Mouse (Mus musculus) macrophage (primary cell): ENCODE results near the gene Rad51b. TPM values are rescaled to one million over a fixed set of nuclear protein-coding genes. Genes with fewer than 3 reads are reported as not detected.

Source experiments
- H3K27ac ChIP-seq: fragments of 350-480 bp; formaldehyde crosslinking; 2 replicates; pipeline ENCODE4 v1.9.0; 2021
- H3K36me3 ChIP-seq: fragments of 350-480 bp; formaldehyde crosslinking; 2 replicates; pipeline ENCODE4 v1.9.0; 2021; ENCODE audit errors: inconsistent target
- H3K4me3 ChIP-seq: fragments of 350-480 bp; formaldehyde crosslinking; 2 replicates; pipeline ENCODE4 v1.9.0; 2021; ENCODE audit errors: inconsistent target
- H3K79me2 ChIP-seq: fragments of 350-480 bp; formaldehyde crosslinking; 2 replicates; pipeline ENCODE4 v1.9.0; 2021; ENCODE audit errors: inconsistent target
- WGBS: methylation state at CpG from one replicate; pipeline ENCODE4 v1.1.7; 2026; ENCODE audit warnings: inconsistent platforms; ENCODE audit not compliant: missing documents; 5-methylcytosine and 5-hydroxymethylcytosine counted together
- polyA plus RNA-seq: library from polyadenylated mRNA; stranded (reverse); fragments of 250-400 nt; gene quantifications from 3 replicates; pipeline ENCODE4 v1.2.4, GENCODE M21; 2018; ENCODE audit warnings: inconsistent platforms

The Rad51b gene
- polyA plus RNA-seq, 1 experiment from 2014 or later = 1.3 TPM

DNA sequence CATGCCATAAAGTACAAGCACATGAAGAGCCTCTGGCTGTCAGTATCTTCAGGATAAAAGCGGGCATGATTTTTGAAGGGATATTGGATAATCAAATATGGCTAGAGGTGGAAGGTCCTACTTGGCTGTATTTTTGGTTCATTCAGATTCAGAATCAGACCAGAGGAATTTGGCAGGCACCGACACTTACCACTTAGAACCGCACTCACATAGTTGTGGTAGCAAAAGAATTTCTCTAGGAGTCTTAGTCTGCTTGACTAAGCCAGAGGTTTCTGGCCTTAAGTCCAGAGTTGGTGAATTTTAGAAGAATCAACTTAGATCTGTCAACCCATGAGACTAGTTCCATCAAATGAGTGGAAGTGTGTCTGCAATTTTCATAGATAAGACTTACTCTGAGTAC lies 217.6 kb downstream of the Rad51b start:
- H3K4me3 ChIP-seq = no peak overlapping the region
- 97% methylated on average over 3 of the region's 3 CpGs for WGBS
- H3K27ac ChIP-seq = no peak overlapping the region
- no peaks in the 10 kb centered on the region for H3K36me3 ChIP-seq
- no peaks in the 10 kb centered on the region for H3K79me2 ChIP-seq

DNA sequence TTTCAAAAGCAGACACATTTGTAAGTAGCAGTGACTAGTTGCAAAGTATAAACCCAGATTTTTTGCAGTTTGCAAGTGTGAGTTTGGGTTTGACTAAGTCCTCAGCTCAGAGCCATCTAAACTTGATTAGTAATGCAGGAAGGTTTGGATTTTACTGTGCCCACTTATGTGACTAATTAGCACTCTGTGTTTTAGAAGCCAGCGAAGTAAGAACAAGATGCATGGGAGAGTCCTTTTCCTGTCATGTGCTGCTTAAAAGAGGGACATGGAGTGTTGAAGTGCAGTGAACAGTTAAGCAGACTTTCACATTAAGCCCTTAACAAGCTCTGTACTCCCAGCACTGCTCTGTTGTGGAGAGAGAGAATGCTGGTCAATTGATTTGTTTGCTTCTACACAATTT lies 225.3 kb downstream of the Rad51b start:
- no peaks in the 10 kb centered on the region for H3K79me2 ChIP-seq
- WGBS = 100% methylated on average over 1 of the region's 1 CpGs
- H3K4me3 ChIP-seq = no peak overlapping the region
- no peak overlapping the region for H3K27ac ChIP-seq
- no peaks in the 10 kb centered on the region for H3K36me3 ChIP-seq

DNA sequence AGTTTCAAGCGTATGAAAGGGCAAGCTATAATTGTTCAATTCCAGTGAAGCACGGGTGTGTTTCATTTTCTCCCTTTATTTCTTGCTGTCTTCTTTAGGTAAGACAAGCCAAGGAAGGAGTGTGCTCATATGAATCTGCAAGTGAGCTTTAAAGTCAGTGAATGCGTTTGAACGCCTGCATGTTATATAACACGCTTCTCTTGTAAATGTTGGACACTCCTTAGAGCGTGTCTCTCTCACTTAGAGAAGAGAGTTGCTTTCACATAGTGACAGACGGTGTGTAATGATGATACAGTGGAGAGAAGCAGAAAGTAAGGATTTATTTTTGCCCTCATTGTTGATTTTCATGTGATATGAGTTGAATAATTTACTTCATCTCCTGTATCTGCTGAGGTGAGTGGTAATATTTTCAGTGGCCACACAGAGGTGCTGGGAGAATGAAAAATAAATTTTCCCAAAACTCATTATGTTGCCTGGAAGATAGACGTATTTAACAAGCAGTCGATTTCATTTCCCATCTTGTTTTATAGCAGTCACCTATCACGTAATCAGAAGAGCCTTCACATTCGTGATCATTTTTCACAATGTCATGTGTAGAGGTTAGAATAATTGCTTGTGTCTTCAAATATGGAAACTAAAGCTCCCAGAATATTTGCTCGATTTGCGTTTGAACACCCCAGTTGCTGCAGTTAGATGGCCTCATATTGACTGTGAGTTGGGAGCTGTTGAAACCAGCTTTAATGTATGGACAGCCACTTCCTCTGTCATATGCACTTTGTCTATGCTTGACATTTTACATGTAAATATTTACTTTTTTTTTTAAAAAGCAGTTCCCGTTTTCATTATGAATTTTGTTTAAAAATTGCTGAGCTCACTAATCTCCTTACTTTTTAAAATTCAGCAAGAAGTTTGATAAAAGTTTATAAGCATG lies 228.1 kb downstream of the Rad51b start:
- no peaks in the 10 kb centered on the region for H3K79me2 ChIP-seq
- H3K36me3 ChIP-seq = no peaks in the 10 kb centered on the region
- no peak overlapping the region for H3K4me3 ChIP-seq
- WGBS = 87% methylated on average over 14 of the region's 14 CpGs
- H3K27ac ChIP-seq = no peak overlapping the region

DNA sequence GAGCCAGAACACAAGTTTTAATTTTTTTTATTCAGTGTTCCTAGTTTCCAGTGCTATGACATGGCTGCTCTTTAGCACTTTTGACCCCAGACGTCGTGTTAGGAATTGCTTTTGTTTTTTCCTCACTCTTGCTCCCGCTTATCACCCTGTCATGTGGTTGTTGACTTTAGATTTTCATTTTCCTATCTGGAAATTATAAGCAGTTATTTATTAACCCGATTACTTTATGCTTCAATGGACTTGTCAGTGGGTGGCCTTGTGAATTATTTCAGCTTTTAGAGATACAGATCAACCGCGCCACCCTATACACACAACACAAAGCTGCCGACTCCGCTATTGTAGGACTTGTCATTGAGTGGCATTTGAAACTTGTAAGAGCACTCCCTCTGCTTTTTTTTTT lies 228.8 kb downstream of the Rad51b start:
- WGBS = 91% methylated on average over 8 of the region's 8 CpGs
- H3K79me2 ChIP-seq = no peaks in the 10 kb centered on the region
- H3K4me3 ChIP-seq = no peak overlapping the region
- no peak overlapping the region for H3K27ac ChIP-seq
- no peaks in the 10 kb centered on the region for H3K36me3 ChIP-seq

DNA sequence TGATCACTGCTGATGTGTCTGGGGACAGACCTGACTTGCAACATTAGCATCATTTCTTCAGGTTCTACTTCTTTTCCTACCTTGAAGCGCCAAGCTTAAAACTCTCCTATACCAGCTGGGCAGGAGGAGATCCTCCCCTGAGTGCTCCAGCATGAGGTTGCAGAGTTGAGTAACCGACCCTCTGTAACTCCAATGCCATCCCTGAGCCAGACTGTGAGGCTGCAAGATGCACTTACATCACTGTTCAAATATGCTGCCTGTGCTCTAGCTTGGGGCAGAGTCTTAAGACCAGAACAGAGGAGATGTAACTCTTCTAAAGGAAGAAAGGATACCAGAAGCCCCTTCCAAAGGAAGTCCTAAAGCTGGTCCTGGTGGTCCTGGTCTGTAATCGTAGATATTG lies 230.1 kb downstream of the Rad51b start:
- Histone ChIP-seq H3K79me2 (no peaks in the 10 kb centered on the region), H3K36me3 (no peaks in the 10 kb centered on the region), H3K27ac (no peak overlapping the region), H3K4me3 (no peak overlapping the region)
- whole genome bisulfite sequencing = 88% methylated on average over 3 of the region's 3 CpGs

DNA sequence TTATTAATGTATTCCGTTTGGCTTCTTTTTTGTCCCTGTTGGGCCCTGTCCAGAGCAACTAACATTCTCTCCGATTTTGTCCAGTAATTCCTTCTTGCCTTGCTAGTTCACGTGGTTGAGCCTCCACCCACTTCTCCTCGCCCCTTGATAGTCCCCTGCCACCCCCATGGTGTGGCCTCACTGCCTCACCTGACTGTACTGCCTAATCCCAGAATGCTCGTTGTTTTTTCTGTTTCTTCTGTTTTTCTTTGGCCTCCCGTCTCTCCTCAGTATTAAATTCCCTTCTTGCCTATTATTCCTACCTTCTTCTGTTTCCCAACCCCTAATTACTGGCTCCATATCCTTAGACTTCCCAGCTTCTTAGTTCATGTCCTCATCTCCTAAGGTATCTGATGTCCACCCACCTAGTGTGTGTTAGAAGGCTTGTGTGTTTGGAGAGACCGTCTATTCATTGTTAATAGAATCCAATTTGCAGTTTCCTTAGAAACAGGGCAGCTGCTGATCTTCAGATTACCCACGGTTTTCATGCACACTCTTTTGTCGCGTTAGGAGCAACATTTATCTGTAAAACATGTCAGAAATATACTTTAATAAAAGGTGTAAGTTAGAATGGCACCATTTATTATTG lies 233.3 kb downstream of the Rad51b start:
- no peaks in the 10 kb centered on the region for H3K79me2 ChIP-seq
- no peaks in the 10 kb centered on the region for H3K36me3 ChIP-seq
- 95% methylated on average over 10 of the region's 10 CpGs for WGBS
- no peak overlapping the region for H3K27ac ChIP-seq
- no peak overlapping the region for H3K4me3 ChIP-seq

DNA sequence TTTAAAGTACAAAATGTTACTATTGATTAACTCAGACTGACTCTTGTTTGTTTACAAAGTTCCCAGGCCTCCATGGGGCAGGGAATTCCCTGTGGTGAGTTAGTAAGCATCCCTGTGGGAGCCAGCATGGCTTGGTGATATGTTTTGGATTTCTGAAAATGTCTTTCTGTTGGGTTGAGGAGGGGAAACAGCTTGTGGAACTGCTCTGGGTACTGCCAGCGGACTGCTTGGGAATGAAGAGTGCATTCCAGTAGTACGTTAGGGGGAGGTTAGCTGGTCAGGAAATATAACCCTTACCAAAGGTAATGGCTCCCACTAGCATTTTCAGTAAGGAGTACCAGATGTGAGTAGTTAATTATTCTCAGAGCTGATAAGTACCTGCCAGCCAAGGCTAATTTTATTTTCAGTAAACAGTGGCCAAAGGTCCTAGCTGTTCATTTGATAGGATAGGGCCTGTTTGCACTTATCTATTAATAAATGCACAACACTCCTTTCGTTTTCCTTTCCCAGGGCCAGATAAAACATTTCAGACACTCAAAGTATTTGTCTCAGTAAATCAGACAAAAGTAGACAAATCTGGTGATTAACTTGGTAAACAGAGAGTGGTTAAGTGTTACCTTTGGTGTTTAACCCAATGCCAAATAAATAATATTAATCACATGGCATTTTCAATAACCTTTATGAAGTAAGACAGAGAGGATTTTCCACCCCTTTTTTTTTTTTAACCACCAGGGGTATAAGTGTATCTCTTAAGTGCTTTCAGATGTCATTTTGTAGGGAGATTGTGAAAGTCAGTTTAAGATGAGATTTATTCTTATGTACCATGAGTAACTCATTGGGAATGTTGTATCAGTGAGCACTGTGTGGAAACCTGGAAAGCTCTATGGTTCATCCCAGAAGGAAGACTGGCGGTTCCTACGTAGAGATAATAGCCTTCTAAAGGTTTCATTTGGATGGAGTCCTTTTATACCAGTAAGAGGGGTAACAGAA lies 235.0 kb downstream of the Rad51b start:
- Histone ChIP-seq H3K36me3 (no peaks in the 10 kb centered on the region), H3K4me3 (no peak overlapping the region), H3K79me2 (no peaks in the 10 kb centered on the region), H3K27ac (no peak overlapping the region)
- 97% methylated on average over 5 of the region's 5 CpGs for WGBS

DNA sequence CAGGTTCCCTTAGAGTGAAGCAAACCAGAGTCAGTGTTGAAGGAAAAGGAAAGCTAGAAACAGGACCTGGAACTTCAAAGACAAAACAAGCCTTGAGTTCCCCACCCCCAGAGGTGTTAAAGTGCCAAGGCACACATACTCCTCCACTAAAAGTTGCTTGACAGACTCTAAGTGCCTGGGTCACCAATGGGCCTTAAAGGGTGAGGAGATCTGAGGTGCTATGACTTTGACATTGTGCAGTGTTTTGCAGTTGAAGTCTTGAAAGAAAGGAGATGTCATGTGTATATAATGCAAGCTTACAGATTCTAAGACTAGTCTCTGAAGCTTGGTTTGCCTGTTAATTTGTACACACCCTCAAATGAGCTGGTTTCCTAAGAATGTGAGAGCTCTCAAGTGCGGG lies 237.7 kb downstream of the Rad51b start:
- Histone ChIP-seq H3K4me3 (no peak overlapping the region), H3K36me3 (no peaks in the 10 kb centered on the region), H3K27ac (no peak overlapping the region), H3K79me2 (no peaks in the 10 kb centered on the region)
- 81% methylated on average over 1 of the region's 1 CpGs for WGBS

DNA sequence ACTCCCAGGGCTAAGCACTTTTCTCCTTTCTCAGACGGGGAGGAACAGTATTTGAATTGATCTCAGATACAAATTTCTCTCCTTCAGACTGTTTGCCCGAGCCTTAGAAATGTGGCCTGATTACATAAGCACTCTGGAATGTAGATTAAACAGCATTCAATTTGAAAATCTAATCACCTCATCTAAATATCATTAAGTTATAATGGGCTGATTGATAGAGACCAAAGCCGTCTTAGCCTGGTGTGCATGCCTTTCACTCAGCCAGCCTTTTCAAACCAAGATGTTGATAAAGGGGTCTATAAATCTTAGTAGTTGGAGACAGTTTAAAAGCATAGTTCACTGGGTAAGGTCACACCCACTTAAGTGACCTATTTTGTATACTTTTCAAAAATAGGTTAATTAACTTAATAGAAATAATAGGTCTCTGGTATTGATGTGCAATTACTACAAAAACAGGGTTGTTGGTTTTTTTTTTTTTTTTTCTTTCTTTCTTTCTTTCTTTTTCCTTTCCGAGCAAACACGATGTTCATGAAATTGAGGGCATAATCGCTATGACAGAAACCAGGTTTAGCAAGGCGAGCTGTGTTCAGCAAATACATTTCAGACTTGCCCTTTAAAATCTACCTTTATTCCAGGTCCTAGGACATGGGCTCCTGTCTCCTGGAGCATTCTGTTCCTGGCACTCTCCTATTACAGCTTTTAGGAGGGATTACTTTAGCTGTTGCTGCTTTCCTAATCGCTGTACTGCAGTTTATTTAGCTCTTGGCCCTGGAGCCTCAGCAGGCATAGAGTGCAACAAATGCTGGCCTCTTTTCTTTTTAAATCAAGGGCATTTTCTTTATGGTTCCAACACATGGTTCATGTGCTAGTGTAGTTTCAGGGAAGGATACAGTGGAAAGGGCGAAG lies 238.7 kb downstream of the Rad51b start:
- Histone ChIP-seq H3K36me3 (no peaks in the 10 kb centered on the region), H3K79me2 (no peaks in the 10 kb centered on the region), H3K27ac (no peak overlapping the region), H3K4me3 (no peak overlapping the region)
- 89% methylated on average over 8 of the region's 9 CpGs for WGBS

DNA sequence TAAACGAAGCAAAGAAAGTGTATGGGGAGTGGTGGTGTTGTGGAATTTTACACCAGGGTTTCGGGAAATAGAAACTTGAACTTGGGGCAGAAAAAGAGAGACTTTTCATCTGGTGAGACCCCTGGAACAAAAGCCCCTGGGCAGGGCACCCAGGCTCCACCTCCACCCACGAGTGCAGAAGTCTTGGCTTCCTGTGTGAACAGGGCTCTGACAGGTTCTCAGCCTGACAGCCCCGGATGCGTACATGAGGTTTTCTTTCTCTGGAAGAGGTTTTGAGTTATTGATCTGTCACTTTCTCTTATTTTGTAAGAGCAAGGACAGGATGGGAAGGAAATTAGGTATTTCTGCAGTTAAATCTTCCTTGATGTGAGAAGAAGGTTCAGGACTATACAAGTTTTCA lies 243.1 kb downstream of the Rad51b start:
- Histone ChIP-seq H3K79me2 (no peaks in the 10 kb centered on the region), H3K27ac (no peak overlapping the region), H3K36me3 (no peaks in the 10 kb centered on the region), H3K4me3 (no peak overlapping the region)
- 78% methylated on average over 5 of the region's 5 CpGs for WGBS

DNA sequence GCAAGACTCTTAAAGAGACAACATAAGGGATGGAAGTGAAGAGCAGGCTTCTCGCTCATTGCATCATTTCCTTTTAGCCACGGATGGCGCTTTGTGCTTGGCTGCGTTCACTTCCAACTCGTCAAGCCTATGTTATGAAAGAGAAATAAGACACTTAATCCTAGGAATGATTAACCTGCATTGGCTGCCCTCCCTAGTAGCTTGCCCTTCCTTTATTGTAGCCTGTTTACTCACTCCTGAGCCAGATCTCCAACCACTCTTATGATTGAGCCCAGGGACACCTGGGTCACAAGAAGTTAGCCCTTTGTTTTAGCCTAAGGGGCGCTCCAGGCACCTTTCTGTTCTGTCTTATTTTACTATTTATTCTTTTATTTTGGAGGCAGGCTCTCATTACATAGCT lies 244.5 kb downstream of the Rad51b start:
- no peak overlapping the region for H3K4me3 ChIP-seq

DNA sequence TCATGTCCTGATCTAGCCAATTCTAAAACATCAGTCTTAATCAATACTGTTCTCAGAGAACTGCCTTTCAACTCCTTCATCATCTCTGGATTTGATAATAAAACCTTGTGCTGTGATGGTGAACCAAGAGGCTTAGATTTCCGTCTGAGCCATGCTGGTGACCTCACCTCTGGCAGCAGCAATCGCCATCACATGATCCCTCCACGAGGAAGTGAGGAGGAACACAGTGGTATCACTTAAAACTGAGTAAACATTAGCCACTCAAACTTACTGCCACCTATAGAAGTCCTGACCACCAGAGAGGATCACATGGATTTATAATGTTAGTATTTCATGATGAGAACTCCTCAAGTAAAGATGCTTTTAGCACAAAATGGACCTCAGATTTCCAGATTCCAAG lies 248.0 kb downstream of the Rad51b start:
- Histone ChIP-seq H3K36me3 (no peaks in the 10 kb centered on the region), H3K79me2 (no peaks in the 10 kb centered on the region), H3K27ac (0 out of 2 replicates have a peak overlapping the region, but pooled peaks have one; percentile 10), H3K4me3 (no peak overlapping the region)
- 82% methylated on average over 3 of the region's 3 CpGs for WGBS

More for the DNA sequence above, 244.5 kb downstream of the Rad51b start:
- no peaks in the 10 kb centered on the region for H3K36me3 ChIP-seq
- WGBS = 79% methylated on average over 6 of the region's 6 CpGs
- H3K27ac ChIP-seq = no peak overlapping the region
- H3K79me2 ChIP-seq = no peaks in the 10 kb centered on the region

DNA sequence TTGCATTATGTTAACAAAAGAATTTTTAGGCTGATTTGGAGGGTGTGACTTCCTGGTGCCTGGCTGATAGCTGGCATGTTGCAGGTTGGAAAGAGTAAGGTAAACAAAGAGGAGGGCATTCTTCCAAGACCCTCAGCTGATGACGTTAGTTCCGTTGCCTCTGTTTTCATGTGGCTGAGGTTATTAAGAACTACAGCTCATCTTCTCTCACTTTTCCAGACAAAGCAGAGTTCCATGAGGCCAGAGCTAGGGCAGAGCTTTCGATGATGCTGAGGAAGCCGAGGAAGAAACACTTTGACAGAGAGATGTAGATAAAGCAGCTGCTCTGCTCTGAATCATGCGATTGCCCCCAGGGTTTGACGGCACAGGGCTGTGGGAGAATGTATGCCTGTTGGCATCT lies 250.5 kb downstream of the Rad51b start:
- Histone ChIP-seq H3K36me3 (no peaks in the 10 kb centered on the region), H3K79me2 (no peaks in the 10 kb centered on the region), H3K4me3 (no peak overlapping the region), H3K27ac (no peak overlapping the region)
- 95% methylated on average over 6 of the region's 6 CpGs for WGBS
